Mouse (Mus musculus) CH12.LX (cell line): ENCODE data around the gene Gja8. TPM values are rescaled to one million over a fixed set of nuclear protein-coding genes. Genes with fewer than 3 reads are reported as not detected.

ENCODE experiments used
- DNase-seq: peaks from one replicate; pipeline ENCODE4 v3.0.0-alpha.2; 2013; ENCODE audit errors: extremely low read depth
- H3K27ac ChIP-seq: 2 replicates; pipeline ENCODE4 v1.5.1; 2012; ENCODE audit warnings: low read depth, mild to moderate bottlenecking, control low read depth, moderate library complexity; ENCODE audit not compliant: insufficient read depth
- H3K27me3 ChIP-seq: replicated peaks from 2 replicates; pipeline ENCODE3; 2012; ENCODE audit warnings: inconsistent platforms
- H3K36me3 ChIP-seq, 2 experiments: replicated peaks in 1 of 2; 2 replicates each; pipeline versions ENCODE3 to v1.6.1; 2012; ENCODE audit warnings: inconsistent platforms in 1 of 2, low read length in 1 of 2, mild to moderate bottlenecking in 1 of 2, mixed read lengths in 1 of 2, moderate library complexity in 1 of 2; ENCODE audit not compliant: control insufficient read depth in 1 of 2, insufficient read depth in 1 of 2
- H3K4me1 ChIP-seq, 2 experiments: 2 replicates each; pipeline ENCODE4 v1.6.1; 2012; ENCODE audit warnings: inconsistent platforms in 1 of 2, moderate library complexity in 1 of 2; ENCODE audit not compliant: insufficient read depth in 2 of 2, control insufficient read depth in 1 of 2
- H3K4me2 ChIP-seq: 2 replicates; pipeline ENCODE4 v1.6.1; 2012; ENCODE audit warnings: low read depth, mild to moderate bottlenecking, control low read depth; ENCODE audit not compliant: poor library complexity, insufficient read depth, severe bottlenecking
- H3K4me3 ChIP-seq, 3 experiments: fragments of 150-350 bp in 1 of 3; sonication (generic) in 1 of 3; replicated peaks in 1 of 3; 2 replicates each; pipeline versions ENCODE3 to v1.5.1; 2011 to 2012; ENCODE audit warnings: low read depth in 2 of 3, low read length in 2 of 3, mild to moderate bottlenecking in 2 of 3, moderate library complexity in 2 of 3, control low read depth in 1 of 3, improper control_type of control experiment in 1 of 3, inconsistent platforms in 1 of 3, mixed read lengths in 1 of 3; ENCODE audit not compliant: poor library complexity in 1 of 3
- H3K79me2 ChIP-seq: replicated peaks from 2 replicates; pipeline ENCODE4 v1.6.1; 2012; ENCODE audit warnings: mild to moderate bottlenecking, moderate library complexity; ENCODE audit not compliant: control insufficient read depth, poor library complexity, insufficient read depth, severe bottlenecking; ENCODE audit errors: extremely low read depth
- H3K9ac ChIP-seq: 2 replicates; pipeline ENCODE4 v1.6.1; 2012; ENCODE audit warnings: low read depth, mild to moderate bottlenecking, control low read depth, moderate library complexity; ENCODE audit not compliant: insufficient read depth
- H3K9me3 ChIP-seq: replicated peaks from 2 replicates; pipeline ENCODE3; 2012; ENCODE audit warnings: low read length, inconsistent platforms, mixed read lengths
- CHD1 ChIP-seq: IDR thresholded peaks from 2 replicates; pipeline ENCODE4 v1.6.1; 2012; ENCODE audit warnings: low read depth, low read length, improper control_type of control experiment, inconsistent platforms
- CHD2 ChIP-seq: IDR thresholded peaks from 2 replicates; pipeline ENCODE4 v1.6.1; 2011; ENCODE audit warnings: low read length, improper control_type of control experiment
- CTCF ChIP-seq, 2 experiments: IDR thresholded peaks in 1 of 2; conservative IDR thresholded peaks in 1 of 2; 2 replicates each; pipeline ENCODE4 v1.5.1; 2011 to 2012; ENCODE audit warnings: low read depth in 2 of 2, low read length in 2 of 2, improper control_type of control experiment in 1 of 2, inconsistent platforms in 1 of 2, mild to moderate bottlenecking in 1 of 2, moderate library complexity in 1 of 2
- IRF4 ChIP-seq: IDR thresholded peaks from 2 replicates; pipeline ENCODE4 v1.6.1; 2014; ENCODE audit warnings: low read depth, mild to moderate bottlenecking, inconsistent platforms, low read length, improper control_type of control experiment
- JUN ChIP-seq: IDR thresholded peaks from 2 replicates; pipeline ENCODE4 v1.6.1; 2011; ENCODE audit warnings: low read depth, mild to moderate bottlenecking, low read length, improper control_type of control experiment, moderate library complexity; ENCODE audit not compliant: insufficient read depth
- JUND ChIP-seq: conservative IDR thresholded peaks from 2 replicates; pipeline ENCODE4 v1.6.1; 2011; ENCODE audit warnings: low read depth, low read length, improper control_type of control experiment
- MAFK ChIP-seq: IDR thresholded peaks from 2 replicates; pipeline ENCODE4 v1.6.1; 2011; ENCODE audit warnings: low read length, improper control_type of control experiment; ENCODE audit not compliant: insufficient replicate concordance
- POLR2AphosphoS2 ChIP-seq: IDR thresholded peaks from 2 replicates; pipeline ENCODE4 v1.6.1; 2011; ENCODE audit warnings: low read depth, low read length, improper control_type of control experiment
- RAD21 ChIP-seq: IDR thresholded peaks from 2 replicates; pipeline ENCODE4 v1.6.1; 2011; ENCODE audit warnings: low read depth, mild to moderate bottlenecking, low read length, improper control_type of control experiment, moderate library complexity
- SMC3 ChIP-seq: IDR thresholded peaks from 2 replicates; pipeline ENCODE4 v1.6.1; 2011; ENCODE audit warnings: low read depth, low read length, improper control_type of control experiment
- USF1 ChIP-seq: IDR thresholded peaks from 2 replicates; pipeline ENCODE4 v1.6.1; 2014; ENCODE audit warnings: low read depth, mild to moderate bottlenecking, inconsistent platforms, low read length, improper control_type of control experiment
- USF2 ChIP-seq: conservative IDR thresholded peaks from 2 replicates; pipeline ENCODE4 v1.6.1; 2011; ENCODE audit warnings: low read depth, low read length, improper control_type of control experiment
- ZC3H11A ChIP-seq: IDR thresholded peaks from 2 replicates; pipeline ENCODE4 v1.6.1; 2012; ENCODE audit warnings: low read depth, mild to moderate bottlenecking, inconsistent platforms, low read length, improper control_type of control experiment
- dilution Hi-C: fragments of 300-500 bp; cut with MboI; formaldehyde crosslinking; loops from 2 replicates; pipeline ENCODE4 v1.14.3; 2020; ENCODE audit warnings: low sequenced_read_pairs; ENCODE audit not compliant: extremely low pct_unique_long_range_greater_than_20kb, extremely low pct_ligation_motif_present
- in situ Hi-C: fragments of 300-500 bp; cut with MboI; formaldehyde crosslinking; loops from 3 replicates; pipeline ENCODE4 v1.14.3; 2019; ENCODE audit warnings: low sequenced_read_pairs, low pct_ligation_motif_present, low pct_unique_long_range_greater_than_20kb, mixed read lengths
- polyA plus RNA-seq: library from polyadenylated mRNA; unstranded; fragments of >175 nt; gene quantifications from 2 replicates; pipeline ENCODE4 v1.2.1, GENCODE M21; 2012; ENCODE audit warnings: low read depth; ENCODE audit not compliant: insufficient read length
- total RNA-seq, 2 experiments: library from RNA; depleted of rRNA; stranded (reverse); fragments of 300-350 nt in 1 of 2; fragments of >200 nt in 1 of 2; gene quantifications; 2 replicates each; pipeline ENCODE4 v1.2.3; 2012 to 2014

Gja8 gene
- total and polyA plus RNA-seq, 3 experiments: not detected

DNA sequence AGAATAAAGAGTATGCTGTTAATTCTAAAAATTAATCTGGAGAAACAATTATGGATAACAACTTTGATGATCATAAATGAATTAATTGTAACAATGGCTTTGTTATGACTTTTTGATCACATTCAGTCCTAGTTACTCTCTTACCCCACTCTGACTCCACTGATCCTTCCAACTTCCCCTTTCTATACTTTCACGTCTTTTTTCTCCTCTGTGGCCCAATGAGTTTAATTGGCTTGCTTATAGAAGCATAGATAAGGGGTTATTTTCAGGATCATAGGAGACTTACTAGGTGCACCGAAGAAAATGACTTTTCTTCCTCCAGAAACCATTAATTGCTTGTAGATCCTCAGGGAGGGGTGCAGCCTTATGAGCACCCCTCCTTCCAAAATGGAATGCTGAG, 16.9 kb upstream of the Gja8 start:
- in situ Hi-C loops (loop anchor here (5.0 to 25.0 kb wide), 3 partner anchors 135 to 645 kb away; no protein-coding TSS in a partner anchor), dilution Hi-C loops (no loop called here)
- Histone ChIP-seq H3K36me3 (no peaks in the 10 kb centered on the region), H3K27ac (no peak overlapping the region), H3K79me2 (no peaks in the 10 kb centered on the region), H3K9ac (no peak overlapping the region), H3K9me3 (peaks cover 6% of the 10 kb centered on the region), H3K4me3 (no peak overlapping the region), H3K4me1 (peaks cover 3 to 8% of the 10 kb centered on the region in 2 experiments; a peak in 2 of 4 replicates)
- no peak for DNase-seq
- TF ChIP-seq JUN: no peak
- TF ChIP-seq, all 38 proteins: peak for 0
- Histone ChIP-seq H3K4me2 (no peak overlapping the region), H3K27me3 (no peaks in the 10 kb centered on the region)

- TF ChIP-seq USF1 (no peak), IRF4 (no peak), CTCF (conservative IDR thresholded peaks at IDR 0.05 in 1 of 2, IDR thresholded peaks at IDR 0.05 in 1 of 2; ENCODE audit: low read depth in 2 of 2, low read length in 2 of 2) (peak; percentile 64 to 96), ZC3H11A (peak; percentile 80), JUND (no peak), RAD21 (peak; percentile 96), USF2 (no peak), MAFK (no peak), SMC3 (peak; percentile 96)
- in situ Hi-C loops (loop anchor here (10.0 to 25.0 kb wide), 3 partner anchors 236 to 649 kb away; no protein-coding TSS in a partner anchor), dilution Hi-C loops (no loop called here)
- Histone ChIP-seq H3K9ac (no peak overlapping the region), H3K9me3 (peaks cover 6% of the 10 kb centered on the region), H3K4me2 (peak overlapping the region; percentile 14; the same call in 1 of the 2 replicates), H3K27ac (no peak overlapping the region), H3K79me2 (no peaks in the 10 kb centered on the region), H3K4me3 (no peak overlapping the region), H3K27me3 (no peaks in the 10 kb centered on the region), H3K4me1 (peaks cover 3 to 8% of the 10 kb centered on the region in 2 experiments; a peak in 2 of 4 replicates), H3K36me3 (no peaks in the 10 kb centered on the region)
- DNase-seq: peak; percentile 90
Measured at GRCm38 (mm10) chr3:96938738-96939137, 12.9 kb upstream of the Gja8 start.

- dilution Hi-C loops: no loop called here
- in situ Hi-C loops: loop anchor here (10.0 to 25.0 kb wide), 3 partner anchors 237 to 650 kb away; no protein-coding TSS in a partner anchor
Measured at GRCm38 (mm10) chr3:96937606-96938005, 11.8 kb upstream of the Gja8 start.

More at GRCm38 (mm10) chr3:96937606-96938005, 11.8 kb upstream of the Gja8 start:
- TF ChIP-seq CHD1 (no peak), POLR2AphosphoS2 (no peak), CHD2 (no peak)
- no peak for DNase-seq
- no peaks in the 10 kb centered on the region for H3K79me2 ChIP-seq
- H3K36me3 ChIP-seq: no peaks in the 10 kb centered on the region
- H3K27me3 ChIP-seq: no peaks in the 10 kb centered on the region
- peaks cover 3 to 8% of the 10 kb centered on the region in 2 experiments; a peak in 2 of 4 replicates for H3K4me1 ChIP-seq
- H3K9ac ChIP-seq: no peak overlapping the region
- no peaks in the 10 kb centered on the region for H3K9me3 ChIP-seq
- no peak overlapping the region for H3K4me3 ChIP-seq
- H3K27ac ChIP-seq: no peak overlapping the region
- no peak overlapping the region for H3K4me2 ChIP-seq
